Mouse (Mus musculus) adrenal gland, postnatal 36 days (tissue): Measurements from ENCODE around the gene Sult6b2. TPM values are rescaled to one million over a fixed set of nuclear protein-coding genes. Genes with fewer than 3 reads are reported as not detected.
A peak's percentile ranks its signal among the peaks of the same experiment; 100 is the strongest.

Source experiments
- DNase-seq, 2 experiments: peaks; one replicate each; pipeline ENCODE4 v3.0.0; 2021; ENCODE audit warnings: mixed read lengths in 1 of 2
- total RNA-seq, 2 experiments: library from RNA; stranded (reverse); gene quantifications; 2 replicates each; pipeline ENCODE4 v1.2.3; 2021

The Sult6b2 gene
- total RNA-seq, 2 experiments from 2014 or later = not detected

DNA sequence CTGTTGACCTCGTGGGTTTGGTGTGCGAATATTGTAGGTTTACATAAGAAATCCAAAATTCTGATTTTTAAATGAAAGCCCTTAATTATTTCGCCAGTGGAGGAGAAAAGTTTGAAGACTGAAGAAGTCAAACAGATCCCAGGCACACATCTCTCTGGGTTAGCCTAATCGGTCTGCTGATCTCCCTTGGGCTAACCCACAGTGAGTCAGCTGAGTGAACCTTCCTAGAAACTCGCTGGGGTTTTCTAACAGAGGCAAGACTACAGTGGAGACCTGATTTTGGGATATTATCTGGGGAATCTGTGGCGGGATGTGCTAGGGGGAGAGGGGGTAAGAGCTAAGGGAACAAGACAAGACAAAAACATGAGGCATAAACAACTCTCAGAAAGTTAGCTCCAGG is 5.9 kb upstream of the Sult6b2 start:
- no peak for DNase-seq

DNA sequence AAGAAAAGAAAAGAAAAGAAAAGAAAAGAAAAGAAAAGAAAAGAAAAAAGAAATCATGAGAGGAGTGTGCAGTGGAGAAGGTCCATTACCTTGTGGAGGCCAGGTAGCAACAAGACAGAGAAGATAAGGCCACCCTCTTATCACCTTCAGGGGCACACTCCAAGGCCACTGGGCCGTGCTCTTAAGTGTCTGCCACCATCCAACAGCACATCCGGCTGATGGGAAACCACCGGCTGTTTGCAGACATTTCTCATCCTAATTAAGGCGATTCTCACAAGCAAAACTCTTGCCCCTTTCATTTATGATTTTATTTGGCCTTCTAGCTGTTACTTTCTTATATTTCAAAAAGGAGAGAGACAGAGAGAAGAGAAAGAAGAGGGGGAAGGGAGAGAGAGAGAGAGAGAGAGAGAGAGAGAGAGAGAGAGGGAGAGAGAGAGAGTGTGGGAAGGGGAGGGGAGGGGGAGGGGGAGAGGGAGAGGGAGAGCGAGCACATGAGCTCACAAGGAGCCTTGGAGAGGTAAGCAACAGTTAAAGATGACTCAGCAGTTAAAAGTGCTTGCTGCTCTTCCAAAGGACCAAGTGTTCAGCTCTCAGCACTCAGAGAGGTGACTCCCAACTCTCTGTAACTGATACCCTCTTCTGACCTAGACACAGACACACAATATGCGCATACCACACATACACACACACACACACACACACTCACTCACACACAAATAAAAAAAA is 5.2 kb upstream of the Sult6b2 start:
- DNase-seq = no peak

DNA sequence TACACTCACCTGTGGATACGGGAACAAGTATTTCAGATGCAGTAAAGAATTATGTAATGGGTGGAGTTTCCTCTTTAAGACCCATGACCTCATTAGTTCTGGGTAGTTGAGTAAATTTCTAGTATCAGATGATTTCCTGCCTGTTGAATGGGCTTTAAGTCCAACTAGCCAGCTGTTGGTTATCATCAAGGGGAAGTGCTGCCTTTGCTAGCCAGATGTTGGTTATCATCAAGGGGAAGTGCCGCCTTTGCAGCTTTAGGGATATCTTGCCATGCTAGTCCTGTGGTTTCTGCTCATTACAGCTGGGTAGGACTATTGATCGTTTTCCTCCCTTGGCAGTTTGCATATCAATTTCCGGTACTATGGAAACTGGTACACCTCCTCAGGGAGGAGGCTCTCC is 2.0 kb upstream of the Sult6b2 start:
- no peak for DNase-seq

DNA sequence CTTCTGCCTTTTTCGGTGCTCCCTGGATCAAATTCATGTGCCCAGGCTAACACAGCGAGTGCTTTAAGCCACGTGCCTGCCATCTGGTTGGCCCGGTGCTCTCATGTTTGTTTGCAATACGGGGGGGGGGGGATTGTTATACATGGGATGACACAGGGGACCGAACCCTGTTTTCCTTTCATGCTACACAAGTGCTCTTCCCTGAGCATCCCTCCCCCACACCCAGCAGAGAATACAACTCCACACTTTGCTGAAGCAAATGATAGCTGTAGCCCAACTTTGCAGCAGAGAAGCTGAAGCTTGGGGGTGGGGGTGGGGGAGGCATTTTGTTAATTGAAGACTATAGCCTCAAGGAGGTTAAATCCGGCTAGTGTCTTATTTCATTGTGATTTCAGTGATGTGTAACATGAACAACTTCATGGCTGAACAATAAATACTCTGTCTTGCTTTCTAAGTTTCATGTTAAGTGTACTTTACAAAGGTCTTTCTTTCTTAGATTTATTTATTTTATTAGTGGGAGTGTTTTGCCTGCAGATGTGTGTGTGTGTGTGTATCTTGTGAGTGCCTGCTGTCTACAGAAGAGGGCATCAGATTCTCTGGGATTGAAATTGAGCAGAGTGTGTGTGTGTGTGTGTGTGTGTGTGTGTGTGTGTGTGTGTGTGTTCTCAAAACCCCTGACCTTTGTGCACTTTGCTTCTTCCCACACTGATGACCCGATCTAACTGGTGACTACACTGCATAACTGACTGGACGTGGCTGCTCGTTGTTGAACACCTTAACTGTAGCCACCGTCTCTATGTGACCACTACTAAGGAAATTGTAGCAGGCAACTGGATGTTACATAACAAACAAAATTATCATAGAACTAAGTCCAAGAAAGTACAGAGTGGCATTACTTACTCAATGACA is 1.4 kb downstream of the Sult6b2 start:
- DNase-seq = no peak

DNA sequence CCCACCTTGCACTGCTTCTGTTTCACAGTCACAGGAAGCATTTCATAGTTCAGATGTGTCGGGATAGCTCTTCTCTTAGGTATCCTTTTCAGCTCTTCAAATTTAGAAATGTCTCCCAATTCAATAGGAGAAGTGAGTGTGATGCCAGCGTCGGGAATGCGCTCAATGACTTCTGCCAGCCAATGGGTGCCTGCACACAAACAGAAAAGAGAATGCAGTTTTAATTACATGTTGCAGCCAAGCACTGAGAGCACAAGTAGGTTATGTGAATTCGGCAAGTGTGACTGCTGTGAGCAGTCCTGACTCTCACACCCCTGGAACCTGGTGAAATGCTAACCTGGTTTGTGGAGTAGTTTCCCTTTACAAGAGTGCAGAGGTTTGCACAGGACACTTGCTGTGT is 2.6 kb downstream of the Sult6b2 start:
- no peak for DNase-seq

DNA sequence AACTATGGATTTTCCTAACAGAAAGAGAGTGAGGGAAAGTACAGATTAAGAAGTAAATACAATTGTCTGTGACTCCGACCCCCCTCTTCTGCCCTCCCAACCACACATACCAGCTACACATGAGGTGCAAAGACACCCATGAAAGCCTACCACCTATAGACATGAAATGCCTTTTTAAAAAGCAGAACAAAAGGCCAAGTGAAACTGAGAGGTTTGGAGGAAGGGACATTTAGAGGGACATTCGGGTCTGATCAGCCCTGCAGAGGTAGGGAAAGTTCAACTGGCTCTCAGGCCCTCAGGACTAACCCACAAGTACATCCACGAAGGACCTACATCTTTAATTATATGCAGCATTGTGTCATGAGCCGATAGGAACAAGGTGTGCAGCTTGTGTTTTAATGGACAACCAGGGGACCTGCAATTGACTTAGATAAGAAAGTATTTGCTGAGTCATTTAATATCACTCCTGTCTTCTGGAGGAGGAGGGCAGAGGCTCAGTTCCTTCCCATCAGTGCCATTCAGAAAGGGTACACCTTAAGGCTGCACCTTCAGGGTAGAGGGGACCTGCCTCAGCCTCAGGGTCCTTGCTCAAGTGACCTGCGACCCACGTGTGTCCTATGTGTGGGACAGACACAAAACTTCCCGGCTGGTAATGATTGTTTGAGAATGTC is 4.5 kb downstream of the Sult6b2 start:
- no peak for DNase-seq

DNA sequence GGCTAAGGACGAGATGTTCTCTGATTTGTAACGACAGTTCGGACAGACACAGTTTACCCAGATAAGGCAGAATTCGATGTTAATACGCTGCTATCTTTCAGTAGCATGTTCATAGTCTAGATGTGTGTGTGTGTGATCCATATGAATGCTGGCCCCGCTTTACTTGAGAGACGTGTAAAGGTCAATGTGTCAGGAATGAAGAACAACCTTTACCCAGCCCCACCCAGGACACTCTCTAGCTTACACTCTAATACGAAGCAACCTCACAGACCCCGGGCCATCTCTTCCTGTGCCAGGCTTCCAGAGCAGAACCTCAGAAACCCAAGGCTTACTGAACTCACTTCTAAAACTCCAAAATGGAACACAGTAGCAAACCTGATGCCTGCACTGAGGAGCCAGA is 5.5 kb downstream of the Sult6b2 start:
- no peak for DNase-seq

DNA sequence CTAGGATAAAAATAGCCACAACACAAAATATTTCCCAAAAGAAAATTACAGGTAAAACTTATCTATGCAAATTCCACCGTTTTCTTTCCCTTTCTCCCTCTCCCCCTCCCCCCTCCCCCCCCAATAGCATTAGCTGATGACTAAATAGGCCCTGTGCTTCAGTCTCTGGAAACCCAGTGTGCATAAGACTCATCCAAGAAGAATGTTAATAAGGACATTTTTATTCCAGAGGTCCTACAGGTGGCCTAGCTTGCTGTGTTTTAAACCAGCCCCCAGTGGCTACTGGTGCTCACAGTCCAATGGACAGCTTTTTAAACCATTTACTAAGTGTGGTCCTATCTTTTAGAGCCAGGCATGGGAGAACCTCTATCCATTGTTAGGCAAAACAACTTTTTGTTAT is 6.3 kb downstream of the Sult6b2 start:
- no peak for DNase-seq

DNA sequence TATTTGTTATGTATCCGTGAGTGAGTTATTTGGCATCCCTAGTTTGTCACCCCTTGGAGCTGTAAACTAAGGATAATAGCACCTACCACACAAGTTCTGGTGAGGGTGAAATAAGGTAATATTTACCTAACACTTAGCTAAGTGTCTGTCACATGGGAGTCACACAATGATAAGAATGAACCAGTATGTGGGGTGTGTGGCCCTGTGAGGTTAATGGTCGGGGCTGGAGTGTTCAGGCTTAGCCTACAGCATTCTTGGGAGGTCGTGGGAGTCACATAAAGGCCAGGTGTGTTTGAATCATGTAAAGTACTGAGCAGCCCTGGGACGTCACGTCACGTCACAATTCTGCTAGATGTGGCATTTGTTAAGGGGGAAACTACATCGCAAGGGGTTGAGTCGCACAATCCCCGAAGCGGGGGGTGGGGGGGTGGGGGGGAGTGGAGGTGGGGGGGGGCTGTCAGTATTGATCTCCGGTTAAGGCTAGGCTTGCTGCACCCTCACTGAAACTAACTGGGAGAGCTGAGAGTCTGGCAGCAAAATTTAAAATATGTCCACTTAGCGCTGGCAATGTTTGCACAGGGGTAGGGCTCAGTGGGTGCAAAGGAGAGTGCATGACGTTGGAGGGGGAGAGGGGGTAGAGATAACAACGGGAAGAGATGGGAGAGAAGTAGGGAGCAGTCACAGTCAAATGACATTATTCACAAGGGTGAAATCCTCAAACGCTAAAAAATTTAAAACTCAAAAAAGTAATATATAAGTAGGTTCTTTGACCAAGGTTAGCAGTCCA is 8.5 kb downstream of the Sult6b2 start:
- DNase-seq = no peak

DNA sequence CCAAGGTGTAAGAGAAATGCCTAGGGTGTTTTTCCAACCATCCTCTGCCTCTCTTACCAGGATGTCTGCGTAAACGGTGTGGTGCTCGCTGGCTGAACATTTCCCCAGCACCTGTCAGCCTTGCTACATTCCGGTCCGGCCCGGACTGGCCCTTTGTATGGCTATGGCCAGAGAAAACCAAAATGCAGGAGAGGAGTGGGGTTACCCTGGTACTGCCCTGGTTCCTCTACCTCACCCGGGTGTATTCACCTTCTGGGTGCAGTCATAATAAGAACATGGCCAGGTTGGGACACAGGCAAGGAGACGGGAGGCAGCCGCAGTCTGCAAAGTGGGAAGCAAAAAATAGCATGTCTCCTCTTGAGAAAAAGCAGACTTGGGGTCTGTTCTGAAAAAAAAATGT is 9.2 kb downstream of the Sult6b2 start:
- no peak for DNase-seq

DNA sequence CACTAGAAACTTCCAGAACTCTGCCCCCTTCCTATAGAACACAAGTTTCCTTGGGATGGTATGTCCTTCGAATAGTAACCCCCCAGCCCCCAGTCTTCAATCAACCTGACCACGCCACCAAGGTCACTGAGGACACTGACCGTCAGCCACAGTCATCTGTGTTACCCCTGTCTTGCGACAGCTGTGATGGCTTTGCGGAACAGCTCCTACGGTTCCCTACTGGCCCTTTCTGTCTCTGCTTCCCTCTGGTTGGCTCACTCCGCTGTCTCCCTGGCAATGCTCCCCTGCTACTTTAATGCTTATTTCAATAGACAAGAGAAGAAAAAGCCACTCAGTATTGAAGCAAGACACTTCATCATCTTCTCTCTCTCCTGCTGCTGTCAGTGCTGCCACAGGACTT is 10.8 kb downstream of the Sult6b2 start:
- no peak for DNase-seq

DNA sequence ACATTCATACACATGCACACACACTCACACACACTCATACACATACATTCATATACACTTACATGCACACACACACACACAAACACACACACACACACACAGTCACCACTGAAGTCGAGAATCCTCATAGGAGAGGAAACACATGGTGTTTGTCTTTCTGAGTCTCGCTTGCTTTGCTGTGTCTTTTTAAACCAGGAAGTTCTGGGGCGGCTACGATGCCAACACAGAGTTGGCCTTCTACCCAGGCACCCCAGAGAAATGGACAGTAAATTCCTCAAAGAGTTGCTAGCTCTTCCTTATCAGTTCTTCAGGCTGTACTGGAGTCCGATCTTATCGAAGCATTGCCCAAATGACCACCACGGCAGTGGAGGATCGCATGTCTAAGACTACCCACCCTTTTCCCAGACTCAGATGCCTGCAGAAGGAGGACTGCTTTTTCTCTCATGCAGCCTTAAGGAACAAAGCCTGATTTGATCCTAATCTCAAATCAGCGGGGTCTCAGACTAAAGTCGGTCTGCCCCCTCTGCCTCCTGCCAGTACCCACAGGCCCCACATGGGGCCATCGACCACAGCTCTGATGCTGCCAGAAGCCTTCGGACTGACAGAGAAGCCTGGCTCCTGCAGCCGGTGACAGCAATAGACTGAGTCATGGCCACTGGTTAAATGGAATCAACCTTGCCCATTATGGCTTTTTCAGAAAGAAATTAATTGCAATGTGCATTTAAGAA is 11.9 kb downstream of the Sult6b2 start:
- no peak for DNase-seq

DNA sequence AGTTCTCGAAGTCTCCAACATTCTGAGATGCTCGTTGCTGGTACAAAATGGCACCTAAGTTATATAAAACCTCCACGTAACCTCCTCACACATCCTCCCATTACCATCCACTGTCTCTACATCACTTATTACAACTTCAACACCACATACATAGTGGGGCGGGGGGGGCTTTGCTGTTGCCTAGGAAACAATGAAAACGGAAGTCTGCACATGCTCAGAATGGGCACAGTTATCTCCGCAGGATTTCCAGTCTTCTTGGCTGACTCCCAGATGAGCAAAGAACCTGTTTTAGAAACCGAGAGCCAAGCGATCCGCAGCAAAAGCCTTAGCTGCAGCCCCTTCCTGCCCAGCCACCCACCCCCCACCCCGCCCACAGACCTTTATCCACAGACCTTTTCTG is 14.6 kb downstream of the Sult6b2 start:
- DNase-seq = no peak

DNA sequence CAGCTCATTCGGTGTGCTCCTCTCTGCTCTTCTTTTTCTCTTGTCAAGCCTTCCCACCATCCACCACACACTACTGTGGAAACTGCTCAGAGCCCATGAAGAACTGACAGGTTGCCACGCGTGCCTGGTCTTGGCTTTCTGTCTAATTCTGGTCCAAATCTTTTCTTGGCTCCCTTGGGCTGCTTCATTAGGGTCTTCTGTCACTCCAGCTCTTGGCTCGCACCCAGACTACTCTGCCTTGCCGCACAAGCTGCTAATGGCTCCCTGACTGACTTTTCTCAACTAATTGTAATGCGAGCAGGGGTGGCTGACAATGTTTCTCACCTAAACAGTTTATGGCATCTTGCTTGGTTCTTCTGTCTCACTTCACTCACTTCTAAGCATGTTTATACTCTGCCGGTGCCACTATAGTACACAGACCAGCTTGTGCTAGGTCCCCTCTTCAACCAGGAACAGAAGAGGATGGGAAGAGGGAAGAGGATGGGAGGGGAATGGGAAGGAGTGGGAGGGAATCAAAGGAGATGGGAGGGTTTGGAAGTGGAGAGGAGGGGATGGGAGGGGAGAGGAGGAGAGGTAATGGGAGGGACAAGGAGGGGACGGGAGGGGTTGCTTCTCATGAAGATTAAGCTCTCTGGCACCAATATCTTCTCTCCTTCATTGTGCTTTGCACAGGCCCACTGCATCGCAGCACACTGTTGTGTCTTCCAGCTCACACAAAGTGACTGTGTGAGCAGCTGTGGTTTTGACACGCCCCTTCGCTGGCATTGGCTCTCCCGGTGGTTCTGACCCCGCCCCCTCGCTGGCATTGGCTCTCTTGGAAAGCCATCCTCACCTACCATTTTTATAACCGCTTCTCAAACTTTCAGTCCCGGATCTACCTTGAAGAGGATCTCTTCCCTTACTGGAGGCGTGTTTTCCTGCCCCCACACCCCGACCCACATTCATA is 16.0 kb downstream of the Sult6b2 start:
- peak; percentile 8 to 19 for DNase-seq

DNA sequence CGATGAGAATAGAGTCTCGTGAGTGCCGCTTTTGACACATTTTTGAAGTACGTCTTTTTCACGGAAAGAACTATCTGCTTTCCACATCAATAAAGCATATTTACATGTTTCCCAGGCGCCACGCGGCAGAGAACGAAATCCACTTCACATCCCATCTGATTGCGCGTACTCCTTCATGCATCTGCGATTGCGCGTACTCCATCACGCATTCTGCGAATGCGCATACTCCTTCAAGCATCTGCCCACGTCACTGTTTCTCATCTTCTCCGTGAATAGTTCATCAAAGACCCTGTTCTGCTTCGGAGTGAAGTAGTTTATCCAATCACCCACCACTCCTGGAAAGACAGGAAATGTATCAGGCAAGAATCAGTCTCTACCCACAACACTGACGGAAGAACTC is 18.2 kb downstream of the Sult6b2 start:
- no peak for DNase-seq

DNA sequence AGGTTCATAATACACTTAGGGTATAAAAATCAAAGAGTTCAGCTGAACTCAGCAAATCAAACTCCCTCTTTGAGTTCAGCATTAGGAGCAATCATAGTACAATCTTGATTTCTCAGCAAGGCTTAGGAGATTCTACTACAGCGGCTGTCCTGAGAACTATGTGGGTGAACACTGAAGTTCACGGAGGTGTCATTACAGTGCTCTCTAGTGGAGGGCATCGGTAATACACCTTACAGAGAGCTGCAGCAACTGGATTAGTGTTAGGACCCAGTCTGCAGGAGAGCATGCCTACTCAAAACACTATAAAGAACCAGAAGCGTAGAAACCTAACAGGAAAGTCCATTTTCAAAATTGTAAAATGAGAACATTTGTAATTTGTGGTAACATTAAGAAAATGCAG is 19.0 kb downstream of the Sult6b2 start:
- peak; percentile 33 to 65 for DNase-seq

DNA sequence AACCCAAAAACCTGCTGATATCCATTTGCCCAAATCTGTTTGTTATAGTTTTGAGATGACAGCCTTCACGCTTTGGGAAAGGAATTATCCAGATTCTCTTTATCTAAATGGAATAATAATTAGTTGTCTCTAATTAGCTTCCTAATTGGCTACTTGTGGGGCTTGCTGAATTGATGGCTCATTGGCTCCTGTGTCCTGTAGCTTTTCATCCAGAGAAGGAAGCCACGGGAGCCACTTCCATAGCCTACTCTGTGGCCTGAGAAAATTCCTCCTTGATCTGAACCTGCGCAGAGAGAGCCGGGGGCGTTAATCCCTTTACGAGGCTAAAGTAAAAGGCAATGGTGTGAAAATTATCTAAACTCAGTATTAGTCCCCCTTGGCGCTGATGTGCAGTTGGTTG is 23.0 kb downstream of the Sult6b2 start:
- no peak for DNase-seq

DNA sequence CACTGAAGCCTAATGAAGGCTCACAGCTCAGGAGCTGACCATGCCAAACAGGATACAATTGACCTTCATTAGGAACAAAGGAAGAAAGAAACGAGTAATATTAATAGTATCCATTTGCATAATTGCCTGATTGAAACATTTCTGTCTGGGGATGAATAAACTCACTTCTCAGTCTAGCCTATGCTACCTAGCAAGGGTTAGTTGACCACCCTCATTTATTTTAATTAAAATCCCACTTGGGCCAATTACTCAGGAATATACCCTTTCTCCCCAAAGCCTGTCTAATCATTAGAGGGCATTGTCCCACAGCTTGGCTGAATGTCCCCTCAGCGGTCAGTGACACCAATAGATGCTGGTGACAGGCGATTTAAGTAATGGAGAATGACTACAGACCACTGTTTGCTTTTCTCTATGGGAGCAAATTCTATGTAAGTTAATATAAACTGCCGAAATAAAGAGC is 23.7 kb downstream of the Sult6b2 start:
- DNase-seq = no peak

DNA sequence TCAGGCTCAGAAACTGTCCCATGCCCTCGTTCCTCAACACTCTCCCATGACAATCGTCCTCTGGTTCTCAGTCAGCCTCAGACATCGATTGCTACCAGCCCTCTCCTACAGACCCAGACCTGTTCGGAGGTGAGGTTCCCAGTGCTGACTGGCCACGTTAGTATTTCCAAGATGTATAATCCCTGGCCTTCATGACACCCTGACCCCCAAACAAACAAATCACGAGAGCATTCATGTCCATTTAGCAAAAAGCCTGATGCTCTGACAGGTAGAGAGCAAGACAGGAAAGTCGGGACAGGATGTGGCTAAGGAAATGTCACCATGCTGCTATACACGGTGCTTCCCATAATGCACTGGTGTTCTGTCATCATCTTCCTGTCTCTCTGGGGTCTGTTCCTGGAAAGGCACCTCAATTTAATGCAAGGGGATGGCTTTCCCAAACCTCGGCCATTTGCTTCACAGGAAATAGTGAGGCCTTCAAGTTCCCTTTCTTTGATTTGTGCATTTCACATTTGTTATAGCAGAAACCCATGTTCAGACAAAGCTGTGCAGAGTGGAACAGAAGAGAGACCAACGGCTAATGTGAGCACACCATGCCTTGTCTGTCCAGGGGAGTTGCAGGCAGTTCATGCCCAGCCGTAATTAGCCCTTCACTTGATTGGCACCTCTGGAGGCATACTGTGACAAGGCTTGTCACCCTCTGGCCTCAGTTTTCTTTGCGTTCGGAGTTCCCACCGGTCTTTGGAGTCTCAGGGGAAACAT is 24.3 kb downstream of the Sult6b2 start:
- DNase-seq = no peak
